31 mouse cellular contexts compared by ENCODE assay signal in the genomic region with DNA sequence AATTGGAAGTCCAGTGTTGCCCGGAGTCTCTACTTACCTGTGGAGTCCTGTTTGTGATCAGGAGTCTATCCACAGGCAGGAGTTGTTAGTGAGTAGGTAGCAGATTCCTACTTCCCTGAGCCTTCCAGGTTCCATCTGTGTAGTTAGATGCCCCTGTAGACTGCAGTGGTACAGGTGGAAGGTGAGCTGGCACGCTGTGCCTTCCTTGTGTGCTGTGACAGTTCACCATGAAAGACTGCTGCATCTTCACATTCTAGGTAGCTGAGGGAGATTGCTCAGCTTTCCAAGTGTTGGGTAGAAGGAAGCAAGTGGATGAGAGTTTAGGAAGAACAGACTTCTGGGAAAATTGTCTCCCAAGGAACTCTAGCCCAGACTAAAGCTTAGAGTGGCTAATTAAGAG. TPM values are rescaled to one million over a fixed set of nuclear protein-coding genes. Genes with fewer than 3 reads are reported as not detected.
"Had no signal": no experiment of that assay in that cellular context is flagged by ENCODE, and none has a peak within 500 bp of the region (broad histone marks: within the 10 kb centered on the region; RNA-seq: fewer than 3 reads in every experiment).

No protein-coding gene starts in this region.

- H3K27me3 ChIP-seq: heart, embryonic 12.5 days; heart, embryonic 15.5 days; hindbrain, embryonic 12.5 days; hindbrain, embryonic 13.5 days; hindbrain, embryonic 15.5 days; intestine, embryonic 15.5 days had no signal

- H3K4me2 ChIP-seq: heart, embryonic 12.5 days; heart, embryonic 13.5 days; heart, embryonic 15.5 days; hindbrain, embryonic 12.5 days; hindbrain, embryonic 13.5 days; hindbrain, embryonic 14.5 days; hindbrain, embryonic 15.5 days; intestine, embryonic 15.5 days; kidney, embryonic 15.5 days had no signal

- H3K9ac ChIP-seq: heart, embryonic 12.5 days; heart, embryonic 13.5 days; heart, embryonic 15.5 days; hindbrain, embryonic 12.5 days; hindbrain, embryonic 13.5 days; hindbrain, embryonic 14.5 days; hindbrain, embryonic 15.5 days; intestine, embryonic 15.5 days; kidney, embryonic 15.5 days had no signal

- H3K4me3 ChIP-seq: heart, embryonic 12.5 days; heart, embryonic 13.5 days; heart, embryonic 15.5 days; hindbrain, embryonic 10.5 days; hindbrain, embryonic 12.5 days; hindbrain, embryonic 13.5 days; hindbrain, embryonic 15.5 days; intestine, embryonic 15.5 days; kidney, embryonic 15.5 days; layer of hippocampus, adult 2 months; left cerebral cortex, adult 2 months had no signal

- H3K36me3 ChIP-seq: heart, embryonic 12.5 days; heart, embryonic 15.5 days; hindbrain, embryonic 10.5 days; hindbrain, embryonic 12.5 days; hindbrain, embryonic 13.5 days; hindbrain, embryonic 15.5 days; intestine, embryonic 15.5 days; kidney, embryonic 15.5 days had no signal

- H3K27ac ChIP-seq: heart, embryonic 15.5 days; hindbrain, embryonic 10.5 days; hindbrain, embryonic 12.5 days; hindbrain, embryonic 13.5 days; hindbrain, embryonic 14.5 days; hindbrain, embryonic 15.5 days; hindbrain, postnatal 0 days; intestine, embryonic 15.5 days; kidney, embryonic 15.5 days; kidney, postnatal 0 days; layer of hippocampus, adult 2 months had no signal

- DNase-seq: heart, postnatal 10 days; heart, postnatal 14 days; heart, postnatal 36 days; heart, postnatal 4 days; kidney, adult 11 months; kidney, adult 18-20 months; kidney, adult 2 months; kidney, adult 8-10 months; kidney, adult 9 months; kidney, postnatal 10 days; kidney, postnatal 14 days; kidney, postnatal 25 days; kidney, postnatal 36 days; kidney, postnatal 4 days; layer of hippocampus, adult 9-11 months; layer of hippocampus, postnatal 36 days had no signal

RNA-seq across cellular contexts. Expression of a gene that starts 57.2 kb away (rescaled TPM):
- polyA plus RNA-seq: inflammation-experienced regulatory T-cells, adult 6 months had no signal

RNA-seq across cellular contexts. Expression of a gene that starts 57.9 kb away (rescaled TPM):
- polyA plus RNA-seq: inflammation-experienced regulatory T-cells, adult 6 months had no signal
